Mouse (Mus musculus) heart, postnatal 0 days (tissue): ENCODE results near the gene Rrp36. TPM values are rescaled to one million over a fixed set of nuclear protein-coding genes. Genes with fewer than 3 reads are reported as not detected.

Source experiments
- ATAC-seq: fragments of 200-750 bp; cut with Nextera tagmentation; 2 replicates; pipeline ENCODE4 v1.8.0; 2017; ENCODE audit warnings: low read depth, moderate number of reproducible peaks, moderate library complexity; ENCODE audit not compliant: insufficient read depth
- DNase-seq: peaks from one replicate; pipeline ENCODE4 v3.0.0-alpha.2; 2016; ENCODE audit warnings: low spot score
- H3K27ac ChIP-seq: fragments of 300-500 bp; sonication (generic); 2 replicates; pipeline ENCODE4 v1.5.1; 2014; ENCODE audit warnings: low read depth, mild to moderate bottlenecking
- H3K27me3 ChIP-seq: fragments of 300-500 bp; sonication (generic); 2 replicates; pipeline ENCODE4 v1.6.1; 2014; ENCODE audit warnings: low read length, mixed read lengths; ENCODE audit not compliant: control insufficient read depth, insufficient read depth
- H3K36me3 ChIP-seq: fragments of 300-500 bp; sonication (generic); replicated peaks from 2 replicates; pipeline ENCODE4 v1.6.1; 2014; ENCODE audit warnings: low read length, mixed read lengths; ENCODE audit not compliant: control insufficient read depth, insufficient read depth
- H3K4me1 ChIP-seq: fragments of 300-500 bp; sonication (generic); 2 replicates; pipeline ENCODE4 v1.6.1; 2014; ENCODE audit warnings: antibody characterized with exemption; ENCODE audit not compliant: control insufficient read depth, insufficient read depth
- H3K4me2 ChIP-seq: fragments of 300-500 bp; sonication (generic); 2 replicates; pipeline ENCODE4 v1.6.1; 2014; ENCODE audit warnings: low read depth, mild to moderate bottlenecking, low read length, moderate library complexity
- H3K4me3 ChIP-seq: fragments of 300-500 bp; sonication (generic); 2 replicates; pipeline ENCODE4 v1.5.1; 2014; ENCODE audit warnings: low read depth, low read length
- H3K9ac ChIP-seq: fragments of 300-500 bp; sonication (generic); replicated peaks from 2 replicates; pipeline ENCODE4 v1.6.1; 2014; ENCODE audit warnings: low read depth, low read length, mixed read lengths
- H3K9me3 ChIP-seq: fragments of 300-500 bp; sonication (generic); replicated peaks from 2 replicates; pipeline ENCODE4 v1.6.1; 2016; ENCODE audit warnings: low read length; ENCODE audit not compliant: control insufficient read depth
- CTCF ChIP-seq: IDR thresholded peaks from 2 replicates; pipeline ENCODE4 v1.5.1; 2016; ENCODE audit warnings: antibody characterized with exemption, control low read depth, low read depth
- EP300 ChIP-seq: IDR thresholded peaks from 2 replicates; pipeline ENCODE4 v1.6.1; 2016; ENCODE audit warnings: antibody characterized with exemption, low read depth
- WGBS: fragments of 180-500 bp; shearing (Covaris S2); extraction: QIAGEN DNeasy Blood & Tissue Kit; methylation state at CpG from one replicate; pipeline ENCODE4 v1.1.7; 2014; 5-methylcytosine and 5-hydroxymethylcytosine counted together
- polyA plus RNA-seq: library from polyadenylated mRNA; unstranded; fragments of >200 nt; fragmentation: Nextera tagmentation; extraction: Ambion mirVana; gene quantifications from 2 replicates; pipeline ENCODE4 v1.2.1, GENCODE M21; 2015
- total RNA-seq: library from RNA; depleted of rRNA; stranded (reverse); fragments of >200 nt; gene quantifications from 2 replicates; pipeline ENCODE4 v1.2.3, GENCODE M21; 2014; ENCODE audit warnings: low replicate concordance

Rrp36 gene
- total and polyA plus RNA-seq, 2 experiments from 2014 or later: 18.8 to 29.7 TPM

DNA sequence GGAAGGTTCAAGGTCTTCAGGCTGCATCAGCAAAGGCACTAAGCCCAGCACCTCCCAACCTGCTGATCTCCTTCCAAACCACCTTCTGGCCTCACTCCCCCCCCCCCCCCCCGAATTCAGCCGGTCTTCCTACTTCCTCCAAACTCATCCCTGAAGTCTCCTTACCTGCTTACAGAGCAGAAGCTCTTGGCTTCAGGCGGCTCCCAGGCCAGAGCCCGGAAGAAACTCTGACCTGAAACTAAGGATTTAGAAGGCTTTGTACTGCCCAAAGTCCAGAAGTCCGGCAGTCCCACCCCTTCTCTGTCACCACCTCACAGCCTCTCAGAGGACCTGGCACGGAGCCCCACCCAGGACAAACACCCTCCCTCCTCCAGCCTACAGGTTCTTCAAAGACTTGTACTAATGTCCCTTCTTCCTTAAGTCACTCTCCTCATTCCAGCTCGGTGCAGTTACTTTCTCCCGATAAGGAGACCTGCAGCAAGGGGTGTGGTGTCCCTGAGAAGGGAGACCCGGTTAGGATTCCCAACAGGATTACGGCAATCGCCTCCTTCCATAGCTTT, 29.2 kb downstream of the Rrp36 start:
- H3K9me3 ChIP-seq: no peaks in the 10 kb centered on the region
- peak overlapping the region; percentile 71 for H3K27ac ChIP-seq
- H3K36me3 ChIP-seq: peaks cover 40% of the 10 kb centered on the region
- ATAC-seq (no peak), DNase-seq (no peak)
- WGBS: 8% methylated on average over 10 of the region's 11 CpGs
- H3K9ac ChIP-seq: peak overlapping the region; percentile 71
- H3K4me3 ChIP-seq: peak overlapping the region; percentile 95
- TF ChIP-seq CTCF (no peak), EP300 (no peak)
- H3K4me1 ChIP-seq: peaks cover 13% of the 10 kb centered on the region
- peak overlapping the region; percentile 93 for H3K4me2 ChIP-seq
- H3K27me3 ChIP-seq: no peaks in the 10 kb centered on the region

DNA sequence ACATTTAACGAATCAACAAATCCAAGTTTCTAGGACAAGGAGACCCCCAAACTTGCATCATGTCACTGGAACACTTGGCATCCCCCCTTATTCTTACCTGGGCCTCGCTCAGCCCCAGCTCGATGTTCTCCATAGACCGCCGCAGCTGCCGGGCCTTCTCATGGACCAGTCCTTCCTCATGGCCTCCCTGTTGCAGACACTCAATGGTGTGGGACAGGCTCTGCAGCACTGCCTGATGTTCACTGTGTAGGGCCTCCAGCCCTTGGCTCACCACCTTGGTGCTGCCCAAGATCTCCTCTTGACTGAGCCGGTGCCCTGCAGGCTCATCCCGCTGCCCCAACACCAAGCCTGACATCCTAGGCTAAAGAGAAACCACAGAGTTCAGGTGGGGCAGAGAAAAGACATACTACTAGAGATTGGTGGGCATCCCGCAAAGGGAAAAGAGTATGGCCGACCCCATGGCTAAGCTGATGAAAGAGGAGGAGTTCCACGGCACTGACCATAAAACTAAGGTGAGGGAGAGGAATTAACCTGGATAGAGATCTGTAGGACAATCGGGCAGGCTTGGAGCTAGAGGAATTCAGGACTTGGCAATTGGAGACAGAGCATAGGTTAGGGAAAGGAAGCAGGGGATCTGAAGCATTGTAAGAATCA, 29.9 kb downstream of the Rrp36 start:
- Histone ChIP-seq H3K4me1 (peaks cover 13% of the 10 kb centered on the region), H3K27ac (0 out of 2 replicates have a peak overlapping the region, but pooled peaks have one; percentile 28), H3K9me3 (no peaks in the 10 kb centered on the region), H3K9ac (0 out of 2 replicates have a peak overlapping the region, but pooled peaks have one; percentile 71), H3K4me2 (peak overlapping the region; percentile 93), H3K4me3 (peak overlapping the region; percentile 95; the same call in 1 of the 2 replicates), H3K27me3 (no peaks in the 10 kb centered on the region), H3K36me3 (peaks cover 47% of the 10 kb centered on the region)
- no peak for ATAC-seq
- DNase-seq: no peak
- 85% methylated on average over 12 of the region's 12 CpGs for WGBS
- no peak for TF ChIP-seq CTCF
- no peak for TF ChIP-seq EP300

DNA sequence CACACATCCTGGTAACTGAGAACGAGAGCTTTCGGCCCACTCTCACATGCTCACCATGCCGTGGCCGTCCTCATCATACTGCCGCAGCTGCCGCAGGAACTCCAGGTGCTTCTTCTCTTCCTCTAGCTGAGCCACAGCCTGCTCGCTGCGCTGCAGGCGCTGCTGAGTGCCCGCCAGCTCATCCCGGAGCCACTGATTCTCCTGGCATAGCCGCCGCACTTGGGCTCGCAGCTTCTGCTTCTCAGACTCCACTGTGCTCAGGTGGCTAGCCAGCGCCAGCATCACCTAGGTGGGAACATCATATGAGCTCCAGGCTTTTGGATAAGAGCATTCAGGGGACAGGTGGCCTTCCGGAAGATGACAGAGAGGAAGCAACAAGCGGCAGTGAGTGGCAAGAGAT, 32.1 kb downstream of the Rrp36 start:
- TF ChIP-seq EP300 (no peak), CTCF (no peak)
- H3K4me1 ChIP-seq: peaks cover 12% of the 10 kb centered on the region
- H3K27me3 ChIP-seq: no peaks in the 10 kb centered on the region
- H3K9ac ChIP-seq: no peak overlapping the region
- no peaks in the 10 kb centered on the region for H3K9me3 ChIP-seq
- H3K4me2 ChIP-seq: no peak overlapping the region
- peaks cover 47% of the 10 kb centered on the region for H3K36me3 ChIP-seq
- no peak overlapping the region for H3K4me3 ChIP-seq
- ATAC-seq (no peak), DNase-seq (no peak)
- WGBS: 87% methylated on average over 17 of the region's 17 CpGs
- H3K27ac ChIP-seq: no peak overlapping the region

DNA sequence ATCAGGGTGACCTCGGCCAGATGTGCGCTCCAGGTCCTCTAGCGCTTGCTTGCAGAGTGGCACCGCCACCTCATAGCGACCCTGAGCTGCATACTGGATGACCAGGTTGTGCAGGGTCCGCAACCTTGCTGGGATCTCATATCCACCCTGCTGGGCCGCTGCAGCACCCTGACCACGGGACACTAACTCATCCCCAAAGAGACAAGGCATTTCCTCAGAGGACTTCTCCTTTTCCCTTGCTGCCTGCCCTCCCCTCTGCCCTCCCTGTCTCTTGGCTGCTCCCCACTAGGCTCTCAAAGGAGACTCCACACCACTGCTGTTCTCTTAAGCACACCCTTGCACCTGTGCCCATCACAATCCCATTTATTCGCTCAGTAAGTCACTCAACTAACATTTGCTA, 34.2 kb downstream of the Rrp36 start:
- no peaks in the 10 kb centered on the region for H3K27me3 ChIP-seq
- DNase-seq (no peak), ATAC-seq (no peak)
- 75% methylated on average over 9 of the region's 9 CpGs for WGBS
- TF ChIP-seq CTCF (no peak), EP300 (no peak)
- no peak overlapping the region for H3K4me2 ChIP-seq
- no peak overlapping the region for H3K9ac ChIP-seq
- H3K4me3 ChIP-seq: no peak overlapping the region
- H3K4me1 ChIP-seq: peaks cover 5% of the 10 kb centered on the region; the same call in 1 of the 2 replicates
- peaks cover 54% of the 10 kb centered on the region for H3K36me3 ChIP-seq
- no peaks in the 10 kb centered on the region for H3K9me3 ChIP-seq
- no peak overlapping the region for H3K27ac ChIP-seq

DNA sequence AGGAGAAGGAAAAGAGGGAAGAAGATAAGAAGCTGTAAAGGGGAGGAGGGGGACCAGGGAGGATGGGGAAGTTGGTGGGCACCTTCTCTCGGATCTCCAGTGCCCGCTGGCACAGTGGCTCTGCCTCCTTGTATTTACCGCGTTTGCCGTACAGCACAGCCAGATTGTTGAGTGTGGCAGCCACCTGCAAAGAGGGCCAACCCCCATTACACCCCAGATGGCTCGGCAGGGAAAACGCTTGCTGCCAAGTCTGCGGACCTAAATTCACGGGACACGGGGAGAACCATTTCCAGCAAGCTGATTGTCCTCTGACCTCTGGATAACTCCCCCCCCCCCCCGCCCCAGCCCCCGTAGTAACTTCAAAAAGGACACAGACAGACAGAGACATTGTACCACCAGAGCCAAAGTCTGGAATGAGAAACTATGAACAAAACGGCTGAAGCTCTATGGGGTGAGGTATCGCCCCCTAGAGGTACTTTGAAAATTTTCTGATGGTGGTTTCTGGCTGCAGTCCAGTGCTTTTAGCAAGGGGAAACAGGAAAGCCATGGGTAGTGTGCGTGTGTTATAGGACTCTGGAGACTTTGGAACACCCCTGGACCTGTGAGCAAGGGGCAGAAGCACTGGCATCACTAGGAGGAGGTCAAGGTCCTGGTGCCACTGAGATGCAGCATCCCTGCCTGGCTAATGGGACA, 37.2 kb downstream of the Rrp36 start:
- ATAC-seq (peak; percentile 49), DNase-seq (peak; percentile 77)
- Histone ChIP-seq H3K27ac (no peak overlapping the region), H3K9me3 (no peaks in the 10 kb centered on the region), H3K4me3 (no peak overlapping the region), H3K4me1 (no peaks in the 10 kb centered on the region), H3K27me3 (no peaks in the 10 kb centered on the region), H3K9ac (no peak overlapping the region), H3K4me2 (peak overlapping the region; percentile 35; the same call in 1 of the 2 replicates), H3K36me3 (peaks cover 55% of the 10 kb centered on the region)
- WGBS: 22% methylated on average over 15 of the region's 15 CpGs
- peak; percentile 75 for TF ChIP-seq CTCF
- TF ChIP-seq EP300: no peak
